Mouse (Mus musculus): ENCODE measurements around the gene Mrpl43. TPM values are rescaled to one million over a fixed set of nuclear protein-coding genes. Genes with fewer than 3 reads are reported as not detected.
A peak's percentile ranks its signal among the peaks of the same experiment; 100 is the strongest.

The Mrpl43 gene
- total and polyA plus RNA-seq, 2 experiments from 2014 or later = 76.4 to 83.7 TPM

GRCm38 (mm10) chr19:44988321-44988720 is 17.9 kb downstream of the Mrpl43 start:
- ATAC-seq (ENCODE audit: insufficient read depth, low read depth) (no peak), DNase-seq (ENCODE audit: low spot score) (no peak)
- H3K36me3 ChIP-seq (replicated peaks; ENCODE audit: control insufficient read depth, insufficient read depth, low read length) = 0 out of 2 replicates have a peak, but pooled peaks cover 2% of the 10 kb centered on the region
- H3K4me3 ChIP-seq (ENCODE audit: low read depth, low read length) = peak overlapping the region; percentile 66
- 29% methylated on average over 9 of the region's 9 CpGs for WGBS
- peak overlapping the region; percentile 99 for H3K4me2 ChIP-seq (ENCODE audit: low read depth, low read length)
- H3K9me3 ChIP-seq (replicated peaks; ENCODE audit: control insufficient read depth, low read length) = no peaks in the 10 kb centered on the region
- H3K27ac ChIP-seq (ENCODE audit: low read depth) = no peak overlapping the region
- no peaks in the 10 kb centered on the region for H3K27me3 ChIP-seq (ENCODE audit: control insufficient read depth, insufficient read depth, low read length)
- H3K4me1 ChIP-seq (ENCODE audit: control insufficient read depth, insufficient read depth) = peaks cover 9% of the 10 kb centered on the region; the same call in 1 of the 2 replicates
- TF ChIP-seq EP300 (IDR thresholded peaks at IDR 0.05; ENCODE audit: low read depth) (no peak), CTCF (IDR thresholded peaks at IDR 0.05; ENCODE audit: low read depth) (no peak)
- H3K9ac ChIP-seq (replicated peaks; ENCODE audit: low read depth, low read length) = 0 out of 2 replicates have a peak overlapping the region, but pooled peaks have one; percentile 60

- peaks cover 9% of the 10 kb centered on the region; the same call in 1 of the 2 replicates for H3K4me1 ChIP-seq (ENCODE audit: control insufficient read depth, insufficient read depth)
- TF ChIP-seq EP300 (IDR thresholded peaks at IDR 0.05; ENCODE audit: low read depth) (no peak), CTCF (IDR thresholded peaks at IDR 0.05; ENCODE audit: low read depth) (no peak)
- 70% methylated on average over 6 of the region's 6 CpGs for WGBS
- DNase-seq (ENCODE audit: low spot score) (no peak), ATAC-seq (ENCODE audit: insufficient read depth, low read depth) (no peak)
- 0 out of 2 replicates have a peak, but pooled peaks cover 5% of the 10 kb centered on the region for H3K36me3 ChIP-seq (replicated peaks; ENCODE audit: control insufficient read depth, insufficient read depth, low read length)
- H3K9ac ChIP-seq (replicated peaks; ENCODE audit: low read depth, low read length) = no peak overlapping the region
- no peak overlapping the region for H3K27ac ChIP-seq (ENCODE audit: low read depth)
- H3K4me3 ChIP-seq (ENCODE audit: low read depth, low read length) = no peak overlapping the region
- no peaks in the 10 kb centered on the region for H3K9me3 ChIP-seq (replicated peaks; ENCODE audit: control insufficient read depth, low read length)
- H3K27me3 ChIP-seq (ENCODE audit: control insufficient read depth, insufficient read depth, low read length) = no peaks in the 10 kb centered on the region
- H3K4me2 ChIP-seq (ENCODE audit: low read depth, low read length) = no peak overlapping the region
Observed at GRCm38 (mm10) chr19:44987851-44988250, 18.4 kb downstream of the Mrpl43 start.

GRCm38 (mm10) chr19:44987004-44987403 is 19.2 kb downstream of the Mrpl43 start:
- peaks cover 5% of the 10 kb centered on the region; the same call in 1 of the 2 replicates for H3K36me3 ChIP-seq (replicated peaks; ENCODE audit: control insufficient read depth, insufficient read depth, low read length)
- DNase-seq (ENCODE audit: low spot score) (no peak), ATAC-seq (ENCODE audit: insufficient read depth, low read depth) (no peak)
- no peak for TF ChIP-seq EP300 (IDR thresholded peaks at IDR 0.05; ENCODE audit: low read depth)
- no peak for TF ChIP-seq CTCF (IDR thresholded peaks at IDR 0.05; ENCODE audit: low read depth)
- no peak overlapping the region for H3K4me2 ChIP-seq (ENCODE audit: low read depth, low read length)
- no peak overlapping the region for H3K9ac ChIP-seq (replicated peaks; ENCODE audit: low read depth, low read length)
- H3K27ac ChIP-seq (ENCODE audit: low read depth) = no peak overlapping the region
- no peaks in the 10 kb centered on the region for H3K27me3 ChIP-seq (ENCODE audit: control insufficient read depth, insufficient read depth, low read length)
- no peak overlapping the region for H3K4me3 ChIP-seq (ENCODE audit: low read depth, low read length)
- H3K4me1 ChIP-seq (ENCODE audit: control insufficient read depth, insufficient read depth) = peaks cover 9% of the 10 kb centered on the region; the same call in 1 of the 2 replicates
- H3K9me3 ChIP-seq (replicated peaks; ENCODE audit: control insufficient read depth, low read length) = no peaks in the 10 kb centered on the region
- 74% methylated on average over 6 of the region's 6 CpGs for WGBS

- Histone ChIP-seq H3K9ac (replicated peaks; ENCODE audit: low read depth, low read length) (no peak overlapping the region), H3K4me2 (ENCODE audit: low read depth, low read length) (no peak overlapping the region), H3K27me3 (ENCODE audit: control insufficient read depth, insufficient read depth, low read length) (no peaks in the 10 kb centered on the region), H3K4me1 (ENCODE audit: control insufficient read depth, insufficient read depth) (peaks cover 9% of the 10 kb centered on the region; the same call in 1 of the 2 replicates), H3K36me3 (replicated peaks; ENCODE audit: control insufficient read depth, insufficient read depth, low read length) (peaks cover 20% of the 10 kb centered on the region), H3K4me3 (ENCODE audit: low read depth, low read length) (no peak overlapping the region), H3K27ac (ENCODE audit: low read depth) (no peak overlapping the region), H3K9me3 (replicated peaks; ENCODE audit: control insufficient read depth, low read length) (no peaks in the 10 kb centered on the region)
- WGBS = 38% methylated on average over 5 of the region's 5 CpGs
- no peak for DNase-seq (ENCODE audit: low spot score)
- no peak for ATAC-seq (ENCODE audit: insufficient read depth, low read depth)
- TF ChIP-seq CTCF (IDR thresholded peaks at IDR 0.05; ENCODE audit: low read depth) (no peak), EP300 (IDR thresholded peaks at IDR 0.05; ENCODE audit: low read depth) (no peak)
Observed at GRCm38 (mm10) chr19:44985159-44985988, 20.9 kb downstream of the Mrpl43 start.

- H3K9me3 ChIP-seq (replicated peaks; ENCODE audit: control insufficient read depth, low read length) = no peaks in the 10 kb centered on the region
- no peak overlapping the region for H3K9ac ChIP-seq (replicated peaks; ENCODE audit: low read depth, low read length)
- no peak overlapping the region for H3K4me2 ChIP-seq (ENCODE audit: low read depth, low read length)
- ATAC-seq (ENCODE audit: insufficient read depth, low read depth) = no peak
- H3K27me3 ChIP-seq (ENCODE audit: control insufficient read depth, insufficient read depth, low read length) = no peaks in the 10 kb centered on the region
- 91% methylated on average over 4 of the region's 4 CpGs for WGBS
- H3K4me3 ChIP-seq (ENCODE audit: low read depth, low read length) = no peak overlapping the region
- no peak for DNase-seq (ENCODE audit: low spot score)
- peaks cover 29% of the 10 kb centered on the region for H3K36me3 ChIP-seq (replicated peaks; ENCODE audit: control insufficient read depth, insufficient read depth, low read length)
- H3K4me1 ChIP-seq (ENCODE audit: control insufficient read depth, insufficient read depth) = peaks cover 8% of the 10 kb centered on the region; the same call in 1 of the 2 replicates
- H3K27ac ChIP-seq (ENCODE audit: low read depth) = no peak overlapping the region
- TF ChIP-seq CTCF (IDR thresholded peaks at IDR 0.05; ENCODE audit: low read depth) (no peak), EP300 (IDR thresholded peaks at IDR 0.05; ENCODE audit: low read depth) (no peak)
Observed at GRCm38 (mm10) chr19:44984420-44984819, 21.8 kb downstream of the Mrpl43 start.
